Mouse (Mus musculus): ENCODE data around the gene Fkbp9.

The Fkbp9 gene

DNA sequence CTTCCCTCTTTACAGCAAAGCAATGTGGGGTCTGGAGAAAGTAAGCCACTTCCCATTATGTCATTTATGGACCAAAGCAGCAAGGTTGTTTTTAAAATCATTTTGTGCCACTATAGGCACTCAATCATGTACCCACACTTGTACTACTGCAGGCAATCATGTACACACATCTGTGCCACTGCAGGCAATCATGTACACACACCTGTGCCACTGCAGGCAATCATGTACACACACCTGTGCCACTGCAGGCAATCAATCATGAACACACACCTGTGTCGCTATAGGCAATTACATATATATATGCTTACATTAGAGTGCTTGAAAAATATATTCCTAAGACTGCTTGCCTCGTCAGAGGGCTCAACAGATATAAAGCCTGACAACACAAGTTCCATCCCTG is 73.1 kb downstream of the Fkbp9 start:
- no peak for DNase-seq (ENCODE audit: low spot score in 2 of 2)

DNA sequence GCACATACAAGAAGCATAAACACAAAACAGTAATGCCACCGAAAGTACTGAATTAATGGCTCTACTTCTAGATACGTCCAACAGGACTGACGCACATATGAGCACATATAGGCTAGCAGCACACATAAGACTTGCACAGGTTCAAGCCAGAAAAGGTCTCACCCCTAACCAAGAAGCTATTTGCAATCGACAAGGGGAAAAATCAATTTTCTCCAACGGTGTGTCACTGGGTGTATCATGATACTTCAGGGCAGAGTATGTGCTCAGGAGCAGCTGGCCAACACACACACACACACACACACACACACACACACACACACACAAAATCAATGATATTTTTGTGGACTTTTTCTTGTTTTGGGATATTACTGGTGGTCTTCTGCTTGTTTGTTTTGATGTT is 73.6 kb downstream of the Fkbp9 start:
- no peak for DNase-seq (ENCODE audit: low spot score in 2 of 2)

DNA sequence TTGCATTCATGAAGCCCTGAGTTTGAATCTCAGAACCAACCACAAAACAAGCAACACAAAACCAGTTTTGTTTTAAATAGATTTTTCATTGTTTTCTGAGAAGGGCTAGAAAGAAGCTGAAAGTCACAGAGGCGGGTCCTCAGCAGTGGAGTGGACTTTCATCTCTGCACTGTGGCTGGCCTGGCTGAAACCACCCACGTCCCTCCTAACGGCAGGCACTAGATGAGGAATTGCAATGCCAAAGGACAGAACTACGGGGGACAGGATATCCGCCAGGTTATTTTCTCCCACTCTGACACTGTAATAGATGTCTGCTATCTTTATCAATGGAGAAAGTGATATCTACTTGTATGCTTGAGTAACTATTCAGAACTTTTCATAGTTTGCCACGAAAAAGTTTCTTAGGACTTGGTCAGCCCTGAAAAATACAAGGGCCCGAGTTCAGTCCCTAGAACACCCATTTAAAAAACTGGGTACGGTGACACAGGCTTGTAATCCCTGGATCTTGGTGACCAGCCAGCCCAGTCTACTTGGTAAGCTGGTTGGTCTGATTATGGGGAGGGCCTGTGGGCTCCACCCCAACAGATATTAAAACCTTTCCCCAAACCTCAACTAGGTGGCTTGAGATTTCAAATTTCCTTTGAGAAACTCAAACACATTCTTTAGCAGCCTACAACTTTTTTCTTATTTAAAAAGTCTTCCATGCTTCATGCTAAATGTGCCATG is 74.4 kb downstream of the Fkbp9 start:
- DNase-seq (ENCODE audit: low spot score in 2 of 2): no peak

DNA sequence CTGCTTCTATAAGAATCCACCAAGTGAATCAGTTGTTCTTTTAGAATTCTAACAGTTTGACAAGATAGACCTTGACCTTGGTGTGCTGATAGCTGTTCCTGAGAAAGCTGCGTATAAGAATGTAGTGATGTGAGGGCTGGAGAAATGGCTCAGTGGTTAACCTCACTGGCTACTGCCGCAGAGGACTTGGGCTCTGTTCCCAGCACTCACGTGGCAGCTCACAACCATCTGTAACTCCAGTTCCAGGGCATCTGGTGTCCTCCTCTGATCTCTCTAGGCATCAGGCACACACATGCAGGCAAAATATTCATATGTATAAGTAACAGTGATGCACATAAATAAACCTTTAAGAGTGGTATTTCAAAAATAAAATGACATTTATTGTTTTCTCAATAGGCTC is 76.1 kb downstream of the Fkbp9 start:
- no peak for DNase-seq (ENCODE audit: low spot score in 2 of 2)

DNA sequence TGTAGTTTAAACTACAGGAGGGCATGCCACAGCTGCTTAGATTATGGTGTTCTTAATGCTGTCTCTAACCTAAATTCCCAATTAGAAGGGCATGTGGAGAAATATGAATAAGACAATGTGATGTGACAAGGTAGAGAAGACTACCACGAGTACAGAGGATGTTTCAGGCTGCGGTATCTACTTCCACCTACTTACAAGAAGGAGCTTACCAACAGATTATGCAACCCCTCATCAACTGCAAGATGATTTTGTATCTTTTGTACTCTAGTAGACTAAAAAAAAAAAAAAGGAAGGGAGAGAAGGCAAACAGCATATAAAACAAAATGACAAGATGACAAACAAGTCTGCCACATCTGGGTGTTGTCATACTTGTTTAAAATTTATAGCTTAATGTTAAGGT is 76.5 kb downstream of the Fkbp9 start:
- DNase-seq (ENCODE audit: low spot score in 2 of 2): no peak

GRCm38 (mm10) chr6:56908912-56909311 is 77.1 kb downstream of the Fkbp9 start:
- peak in 1 of 2 experiments; percentile 76 for DNase-seq (ENCODE audit: low spot score in 2 of 2)

DNA sequence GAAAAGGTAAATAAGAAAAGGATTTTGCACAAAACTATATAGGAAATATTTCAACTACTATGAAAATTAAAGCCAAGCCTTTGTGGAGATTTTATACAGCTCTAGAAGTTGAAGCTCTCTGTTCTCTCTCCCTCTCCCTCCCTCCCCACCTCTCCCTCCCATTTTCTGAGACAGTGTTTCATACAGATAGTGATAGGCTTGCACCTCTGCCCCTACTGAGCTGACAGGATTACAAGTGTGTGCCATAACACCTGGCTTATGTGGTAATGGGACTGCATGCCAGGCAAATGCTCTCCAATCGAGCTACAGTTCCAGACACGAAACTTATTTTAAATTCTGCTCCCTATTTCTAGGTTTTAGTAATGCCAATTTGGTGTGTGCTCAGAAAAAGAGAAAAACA is 79.1 kb downstream of the Fkbp9 start:
- DNase-seq (ENCODE audit: low spot score in 2 of 2): no peak

- no peak for DNase-seq (ENCODE audit: low spot score in 2 of 2)
Measured at GRCm38 (mm10) chr6:56913092-56913858, 81.4 kb downstream of the Fkbp9 start.

DNA sequence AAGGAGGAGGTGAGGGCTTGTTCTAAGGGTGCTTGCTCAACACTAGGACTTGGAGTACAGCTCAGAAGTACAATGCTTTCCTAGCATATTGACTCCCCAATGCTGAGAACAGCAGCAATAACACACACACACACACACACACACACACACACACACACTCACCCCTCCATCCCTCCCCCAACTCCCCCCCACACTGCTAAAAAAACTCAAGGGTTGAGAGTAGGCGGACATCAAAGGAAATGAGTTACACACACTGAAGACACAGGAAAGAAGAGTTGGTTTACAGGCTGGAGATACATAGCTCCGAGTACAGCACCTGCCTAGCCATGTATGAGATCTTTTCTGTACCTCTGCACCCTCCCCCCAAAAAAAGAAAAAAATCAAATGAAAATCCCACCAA is 84.4 kb downstream of the Fkbp9 start:
- no peak for DNase-seq (ENCODE audit: low spot score in 2 of 2)

GRCm38 (mm10) chr6:56917578-56918368 is 85.9 kb downstream of the Fkbp9 start:
- no peak for DNase-seq (ENCODE audit: low spot score in 2 of 2)

DNA sequence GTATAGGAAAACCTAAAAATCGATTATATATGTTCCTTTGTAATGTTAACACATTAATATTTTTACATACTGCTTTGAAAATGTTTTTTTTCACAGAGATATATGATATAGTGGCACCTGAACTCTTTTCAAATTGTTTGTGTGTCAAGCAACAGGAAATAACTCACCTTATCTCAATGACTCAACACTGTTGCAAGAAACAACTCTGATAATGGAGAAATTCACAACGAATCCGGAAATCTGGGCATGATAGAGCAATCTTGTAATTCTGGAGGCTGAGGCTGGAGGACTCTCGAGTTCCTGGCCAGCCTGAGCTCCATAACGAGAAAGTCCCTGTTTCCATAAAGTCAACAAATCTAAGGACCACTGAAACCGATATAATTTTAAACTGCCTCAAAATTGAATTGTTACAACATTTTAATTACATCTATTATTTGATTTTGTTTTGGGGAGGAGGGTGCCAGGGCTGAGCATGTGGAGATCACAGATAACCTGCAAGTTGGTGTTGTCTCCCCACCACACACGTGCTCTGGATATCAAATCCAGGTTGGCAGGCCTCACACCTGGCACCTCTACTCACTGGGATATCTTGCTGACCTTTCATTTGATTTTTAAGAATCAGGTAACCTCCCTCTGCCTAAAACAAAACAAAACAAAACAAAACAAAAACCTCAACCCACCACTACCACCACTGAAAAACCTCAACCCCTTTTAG is 87.6 kb downstream of the Fkbp9 start:
- DNase-seq (ENCODE audit: low spot score in 2 of 2): no peak

GRCm38 (mm10) chr6:56920222-56921092 is 88.6 kb downstream of the Fkbp9 start:
- no peak for DNase-seq (ENCODE audit: low spot score in 2 of 2)

DNA sequence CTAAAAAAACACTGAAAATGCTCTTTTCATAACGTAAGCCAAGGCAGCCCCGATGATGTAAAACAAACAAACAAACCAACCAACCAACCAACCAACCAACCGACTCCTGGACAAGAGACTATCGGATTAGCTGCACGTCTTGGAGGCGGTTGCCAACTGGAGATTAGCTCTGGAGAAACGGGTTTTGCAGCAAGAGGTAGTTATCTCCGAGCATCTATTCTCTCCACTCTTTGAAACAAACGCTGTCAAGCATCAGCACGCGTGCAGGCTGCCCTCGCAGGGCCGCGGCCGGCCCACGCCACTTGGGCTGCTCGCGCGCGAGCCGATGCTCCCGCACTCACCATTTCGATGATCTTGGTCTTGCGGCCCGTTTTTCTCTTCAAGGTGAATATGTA is 91.5 kb downstream of the Fkbp9 start:
- DNase-seq (ENCODE audit: low spot score in 2 of 2): no peak

DNA sequence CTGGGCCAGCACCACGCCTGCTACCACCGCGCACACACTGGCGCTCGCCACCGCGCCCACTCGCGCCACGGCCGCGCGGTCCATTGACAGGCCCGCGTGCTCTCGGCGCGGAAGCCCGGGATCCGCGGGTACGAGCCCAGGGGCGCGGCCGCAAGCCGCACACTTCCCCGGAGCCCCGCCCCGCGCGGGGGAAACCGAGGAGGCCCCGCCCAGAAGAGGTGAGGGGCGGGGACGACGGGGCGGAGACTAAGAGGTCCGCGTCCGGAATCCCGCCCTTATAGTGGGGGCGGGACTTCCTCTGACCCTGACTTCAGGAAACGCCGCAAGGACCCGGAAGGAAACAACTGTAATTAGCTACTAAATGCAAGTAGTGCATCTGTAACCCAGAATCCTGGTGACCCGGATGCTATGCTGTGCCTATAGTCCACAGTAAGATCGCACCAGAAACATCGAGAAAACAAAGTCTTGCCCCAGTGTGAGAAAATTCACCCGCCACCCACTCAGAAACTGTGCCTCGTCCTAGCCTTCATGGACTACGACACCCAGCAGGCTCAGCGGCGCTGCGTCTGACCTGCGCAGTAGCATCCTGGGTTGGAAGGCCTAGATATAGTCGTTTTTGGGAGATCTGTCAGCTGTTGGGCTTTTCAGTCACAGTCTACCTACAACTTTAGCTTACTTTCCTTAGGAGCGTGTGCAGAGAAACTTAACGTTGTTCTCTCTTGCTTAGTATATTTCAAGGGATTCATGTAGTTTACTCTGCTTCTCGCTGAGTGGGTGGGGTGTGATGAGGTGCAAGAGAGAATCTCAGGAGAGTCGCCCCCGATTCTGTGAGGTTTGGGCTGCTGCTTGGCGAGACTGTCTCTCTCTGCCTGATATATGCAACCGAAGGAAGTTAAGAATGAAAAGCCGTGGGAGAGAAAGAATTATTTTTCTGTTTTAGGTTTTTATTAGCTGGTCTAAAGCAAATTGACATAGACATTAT is 92.2 kb downstream of the Fkbp9 start, which contains the start of the genes Nt5c3 and Vmn1r4:
Gene Nt5c3 (minus strand): TSS at position 207 of the 982 bp plus-strand sequence.
Gene Vmn1r4 (plus strand): TSS at position 290 of the 982 bp plus-strand sequence.
- DNase-seq (ENCODE audit: low spot score in 2 of 2): peak; percentile 93 to 97
